Mouse (Mus musculus) embryonic fibroblast, embryonic 13.5 days (primary cell): Measurements from ENCODE around the gene Mindy4.

Experiments used
- CTCF ChIP-seq: IDR thresholded peaks from 2 replicates; pipeline ENCODE4 v1.5.1; 2011; ENCODE audit warnings: mild to moderate bottlenecking, control low read depth, low read length, moderate library complexity, borderline replicate concordance; ENCODE audit not compliant: insufficient read depth
- POLR2A ChIP-seq: IDR thresholded peaks from 2 replicates; pipeline ENCODE4 v1.6.1; 2011; ENCODE audit warnings: low read depth, mild to moderate bottlenecking, control low read depth, low read length, moderate library complexity

DNA sequence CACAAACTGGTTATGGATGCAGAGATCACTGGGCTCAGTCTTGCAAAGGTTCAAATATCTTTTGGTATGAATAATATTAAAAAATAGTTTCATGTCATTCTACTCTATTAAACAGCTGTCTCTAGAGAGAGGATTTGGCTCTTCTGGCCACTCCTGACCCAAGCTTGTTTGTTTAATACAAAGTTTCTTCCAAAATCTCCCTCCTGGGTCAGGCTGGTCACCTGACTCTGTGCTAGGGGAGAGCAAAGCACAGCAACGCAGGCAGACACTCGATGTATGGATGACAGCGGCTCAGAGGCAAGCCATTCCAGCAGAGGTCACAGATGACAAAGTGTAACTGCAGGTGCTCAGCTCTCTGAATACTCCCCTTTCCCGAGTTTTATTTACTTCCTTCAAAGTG, 11.6 kb upstream of the Mindy4 start:
- TF ChIP-seq POLR2A (no peak), CTCF (no peak)
